Mouse (Mus musculus): ENCODE data around the gene Maml1. TPM values are rescaled to one million over a fixed set of nuclear protein-coding genes. Genes with fewer than 3 reads are reported as not detected.

Maml1 gene
- total RNA-seq, 1 experiment from 2014 or later, result 9.0 TPM

DNA sequence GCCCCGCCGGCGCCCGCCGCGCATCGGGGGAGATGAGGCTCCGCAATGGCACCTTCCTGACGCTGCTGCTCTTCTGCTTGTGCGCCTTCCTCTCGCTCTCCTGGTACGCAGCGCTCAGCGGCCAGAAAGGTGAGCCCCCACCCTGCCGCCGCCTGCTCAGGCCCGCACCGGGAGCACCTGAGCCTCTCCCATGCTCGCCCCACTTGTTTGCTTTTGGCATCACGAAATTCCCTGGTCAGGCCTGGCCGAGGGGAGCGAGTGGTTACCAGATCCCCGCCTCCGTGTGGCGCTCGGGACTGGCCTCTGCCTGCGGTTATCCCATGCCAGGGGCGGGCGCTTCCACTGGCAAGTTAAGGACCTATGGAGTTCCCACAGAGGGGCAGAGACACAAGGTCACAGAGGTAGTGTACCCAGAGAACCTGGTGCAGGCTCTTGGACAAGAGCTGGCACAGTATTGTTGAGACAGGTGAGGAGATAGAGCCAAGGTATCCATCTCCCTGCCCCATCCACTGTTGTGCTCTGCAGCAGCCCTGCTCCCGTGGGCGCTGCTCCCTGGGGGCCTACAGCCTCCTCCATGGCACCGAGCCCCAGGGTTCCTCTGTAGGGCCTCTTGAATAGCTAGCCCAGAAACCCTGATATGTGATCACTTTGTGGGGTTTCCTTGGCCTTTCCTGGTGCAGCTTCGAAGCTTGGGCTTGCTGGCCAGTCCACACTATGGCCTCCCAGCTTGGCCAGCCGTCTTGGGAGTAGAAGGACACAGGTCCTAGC is 66.3 kb downstream of the Maml1 start:
- ATAC-seq (replicated peaks; ENCODE audit: low read depth, poor library complexity, severe bottlenecking), result no peak

DNA sequence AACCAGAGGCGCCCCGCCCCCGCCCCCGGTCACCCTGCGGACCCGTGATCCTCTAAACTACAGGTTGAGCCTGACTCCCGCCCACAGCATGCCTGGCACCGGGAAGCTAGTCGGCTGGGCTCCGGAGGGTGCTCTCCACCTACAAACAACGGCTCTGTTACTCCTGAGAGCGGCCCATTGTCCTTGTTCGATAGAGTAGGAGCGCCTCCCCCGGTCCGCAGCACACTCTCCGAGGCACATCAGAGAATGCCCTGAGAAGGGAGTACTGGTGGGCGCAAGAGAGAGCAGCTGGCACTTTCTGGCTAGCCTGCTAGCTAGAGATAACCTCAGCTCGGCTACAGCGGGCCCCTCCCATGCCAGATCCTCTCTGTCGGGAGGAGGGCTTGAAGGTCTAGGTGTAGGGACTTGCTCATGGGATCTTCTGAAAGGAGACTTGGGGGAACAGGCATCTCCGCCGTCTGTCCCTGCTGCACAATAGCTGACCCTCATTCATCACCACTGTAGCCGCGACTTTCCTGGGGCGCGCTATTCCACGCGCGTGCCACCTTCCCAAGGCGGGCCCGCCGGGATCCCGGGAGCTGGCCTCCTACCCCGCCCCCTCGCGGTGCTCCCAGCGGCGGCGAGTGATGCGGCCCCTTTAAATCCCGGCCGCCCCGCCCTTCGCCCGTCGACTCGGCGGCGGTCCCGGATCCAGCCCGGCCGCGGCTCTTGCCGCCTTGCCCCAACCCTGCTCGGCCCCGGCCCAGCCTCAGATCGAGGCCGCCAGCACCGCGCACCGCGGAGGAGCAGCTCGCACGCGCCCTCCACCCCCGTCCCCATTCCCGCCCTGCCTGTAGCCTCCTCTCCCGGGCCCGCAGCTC is 67.2 kb downstream of the Maml1 start:
- peak; percentile 86 for ATAC-seq (replicated peaks; ENCODE audit: low read depth, poor library complexity, severe bottlenecking)

DNA sequence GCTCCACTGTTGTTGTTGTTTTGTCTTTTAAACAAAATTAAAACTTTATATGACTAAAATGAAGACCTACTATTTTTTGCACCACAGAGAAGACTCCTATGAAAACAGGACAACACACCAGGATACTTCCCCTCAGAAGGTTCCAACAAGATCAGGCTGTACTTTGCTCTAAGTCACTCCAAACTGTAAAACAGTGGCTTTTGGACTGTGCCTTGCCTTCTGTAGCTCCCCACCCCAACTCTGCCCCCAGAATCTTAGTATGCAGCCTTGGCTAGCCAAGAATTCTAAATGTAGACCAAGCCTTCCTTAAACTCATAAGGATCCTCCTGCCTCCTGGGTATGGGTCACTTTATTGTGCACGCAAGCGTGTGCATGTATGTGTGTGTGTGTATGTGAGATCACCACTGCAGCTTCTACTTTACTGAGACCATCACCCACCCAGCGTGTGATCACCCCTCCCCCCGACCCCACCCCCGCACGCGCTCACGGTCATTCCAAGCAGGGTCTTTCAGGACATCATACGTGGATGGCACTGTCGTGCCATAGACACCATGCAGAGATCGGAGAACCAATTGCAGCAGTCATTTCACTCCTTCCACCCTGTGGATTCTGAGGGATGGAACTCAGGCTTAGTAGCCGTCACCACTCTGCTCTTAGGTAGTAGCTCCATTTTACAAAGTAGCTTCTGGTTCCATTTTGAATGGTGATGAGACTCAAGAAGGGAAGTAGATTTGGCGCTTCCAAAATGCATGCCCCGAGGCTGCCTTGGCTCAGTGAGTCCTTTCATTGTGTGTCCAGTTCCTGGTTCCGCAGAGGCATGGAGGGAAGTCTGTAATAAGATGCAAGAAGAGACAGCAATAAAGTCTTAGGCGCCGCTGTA is 68.1 kb downstream of the Maml1 start:
- no peak for ATAC-seq (replicated peaks; ENCODE audit: low read depth, poor library complexity, severe bottlenecking)

DNA sequence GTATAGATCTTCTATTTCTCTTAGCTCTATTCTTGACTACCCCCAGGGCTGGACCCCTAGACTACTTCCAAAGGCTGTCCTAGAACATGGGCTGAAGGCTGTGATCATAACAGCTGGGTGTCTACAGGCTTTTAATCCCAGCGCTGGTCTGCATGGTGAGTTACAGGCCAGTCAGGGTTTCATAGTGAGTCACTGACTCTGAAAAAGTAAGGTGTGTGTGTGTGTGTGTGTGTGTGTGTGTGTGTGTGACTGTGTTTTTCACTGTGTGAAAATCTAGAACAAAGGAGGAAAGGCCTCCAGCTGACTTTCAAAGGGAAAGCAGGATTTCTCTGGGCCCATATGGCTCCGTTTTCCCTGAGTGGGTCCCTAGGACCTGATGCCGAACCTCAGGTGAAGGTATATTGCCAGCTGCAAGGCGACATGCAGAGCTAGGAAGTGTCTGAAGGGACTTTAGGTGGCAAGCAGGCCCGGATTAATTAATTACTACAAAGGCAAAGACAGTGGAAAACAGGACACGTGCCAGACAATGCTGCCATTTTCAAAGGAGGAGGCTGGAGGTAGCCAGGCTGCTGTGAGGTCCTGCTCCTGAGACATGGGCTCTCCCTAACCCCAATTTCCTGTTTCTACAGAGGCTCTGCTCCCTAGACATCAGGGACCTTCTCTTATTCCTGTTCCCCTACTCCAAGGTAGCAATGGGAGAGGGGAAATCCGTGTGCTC is 69.4 kb downstream of the Maml1 start:
- no peak for ATAC-seq (replicated peaks; ENCODE audit: low read depth, poor library complexity, severe bottlenecking)

DNA sequence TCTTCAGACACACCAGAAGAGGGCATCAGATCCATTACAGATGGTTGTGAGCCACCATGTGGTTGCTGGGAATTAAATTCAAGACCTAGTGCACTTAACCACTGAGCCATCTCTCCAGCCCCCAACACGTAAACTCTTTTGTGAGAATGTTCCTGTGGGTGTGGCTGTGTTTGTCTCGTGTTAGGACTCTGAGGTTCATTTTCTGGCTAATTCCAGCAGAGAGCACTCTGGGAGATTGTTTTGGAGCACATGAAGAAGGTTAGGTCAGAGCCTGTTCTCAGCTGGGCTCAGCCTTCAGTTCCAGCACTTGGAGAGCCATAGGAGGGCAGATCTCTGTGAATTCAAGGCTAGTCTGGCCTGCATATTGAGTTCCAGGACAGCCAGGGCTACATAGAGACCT is 72.3 kb downstream of the Maml1 start:
- no peak for ATAC-seq (replicated peaks; ENCODE audit: low read depth, poor library complexity, severe bottlenecking)

DNA sequence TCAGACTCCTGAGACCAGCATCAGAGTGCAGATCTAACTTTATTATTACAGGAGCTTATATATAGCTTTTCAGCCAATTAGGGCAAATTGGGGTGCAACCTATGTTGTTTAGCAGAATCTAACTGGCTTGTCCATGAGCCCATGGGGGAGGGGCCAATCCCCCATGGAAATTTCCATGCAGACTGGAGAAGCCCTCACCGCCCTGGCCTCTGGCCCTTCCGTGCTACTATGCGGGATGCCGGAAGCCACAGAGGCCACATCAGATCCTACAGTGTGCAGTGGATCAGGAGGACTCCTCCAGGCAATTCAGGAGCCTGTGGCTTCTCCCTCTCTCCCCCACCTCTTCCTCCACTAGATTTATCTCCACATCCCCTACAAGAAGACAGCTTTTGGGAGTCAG is 74.3 kb downstream of the Maml1 start:
- ATAC-seq (replicated peaks; ENCODE audit: low read depth, poor library complexity, severe bottlenecking), result no peak

DNA sequence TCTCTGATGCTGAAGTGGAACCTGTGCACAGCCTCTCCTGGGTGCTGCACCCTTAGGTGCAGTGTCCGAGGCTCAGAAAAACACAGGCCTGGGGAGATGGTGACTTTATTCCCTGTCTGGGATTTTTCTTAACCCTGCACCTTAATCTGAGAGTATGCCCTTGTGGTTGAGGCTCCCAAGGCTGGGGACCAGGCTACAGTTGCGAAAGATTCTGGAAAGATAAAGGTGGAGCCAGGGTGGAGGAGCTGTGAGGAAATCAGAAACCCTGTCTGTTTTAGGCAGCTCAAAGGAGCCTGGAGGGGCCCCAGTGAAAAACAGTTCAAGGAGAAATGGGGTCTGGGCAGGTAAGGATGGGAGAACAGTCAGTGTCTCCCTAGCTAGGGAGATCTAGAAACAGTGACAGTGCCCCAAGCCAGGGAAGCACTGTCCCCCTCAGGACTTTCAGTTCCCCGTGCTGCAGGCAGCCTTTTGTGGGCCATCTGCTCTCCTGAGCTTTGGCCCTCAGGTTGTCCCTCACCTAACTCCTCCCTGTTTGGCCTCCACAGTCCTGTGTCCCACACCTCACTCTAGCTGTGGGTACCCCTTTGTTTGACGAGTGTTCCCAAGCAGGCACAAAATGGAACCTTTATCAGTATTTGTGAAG is 75.3 kb downstream of the Maml1 start:
- no peak for ATAC-seq (replicated peaks; ENCODE audit: low read depth, poor library complexity, severe bottlenecking)

DNA sequence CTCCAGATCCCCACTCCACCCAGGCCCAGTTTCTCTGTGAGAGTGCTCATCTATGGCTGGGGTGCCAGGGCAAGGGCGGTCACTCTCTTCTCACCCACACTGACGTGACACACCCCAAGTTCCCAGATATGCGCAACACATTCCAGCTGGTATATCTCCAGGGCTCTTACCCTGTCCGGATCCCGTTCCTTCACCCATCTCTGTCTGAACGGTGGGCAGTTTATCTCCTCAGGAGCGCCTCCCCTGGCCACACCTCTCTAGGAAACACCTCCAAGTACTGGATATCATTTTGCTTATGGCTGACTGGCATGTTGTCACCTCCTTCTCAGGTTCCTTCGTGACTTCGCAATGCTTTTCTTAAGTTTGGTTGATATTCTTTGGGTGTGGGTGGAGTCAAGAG is 76.5 kb downstream of the Maml1 start:
- ATAC-seq (replicated peaks; ENCODE audit: low read depth, poor library complexity, severe bottlenecking), result no peak

DNA sequence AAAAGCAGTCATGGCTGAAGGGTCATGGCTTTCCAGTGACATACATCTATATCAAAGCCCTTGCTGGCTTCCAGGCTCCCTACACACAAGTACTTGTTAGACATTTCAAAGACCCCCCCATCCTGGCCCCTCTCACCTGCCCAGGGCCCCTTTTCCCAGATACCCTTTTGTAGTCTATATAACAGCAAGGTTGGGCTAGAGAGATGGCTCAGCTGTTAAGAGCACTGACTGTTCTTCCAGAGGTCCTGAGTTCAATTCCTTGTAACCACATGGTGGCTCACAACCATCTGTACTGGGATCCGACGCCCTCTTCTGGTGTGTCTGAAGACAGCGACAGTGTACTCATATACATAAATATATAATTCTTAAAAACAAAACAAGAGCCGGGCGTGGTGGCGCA is 77.5 kb downstream of the Maml1 start:
- no peak for ATAC-seq (replicated peaks; ENCODE audit: low read depth, poor library complexity, severe bottlenecking)

DNA sequence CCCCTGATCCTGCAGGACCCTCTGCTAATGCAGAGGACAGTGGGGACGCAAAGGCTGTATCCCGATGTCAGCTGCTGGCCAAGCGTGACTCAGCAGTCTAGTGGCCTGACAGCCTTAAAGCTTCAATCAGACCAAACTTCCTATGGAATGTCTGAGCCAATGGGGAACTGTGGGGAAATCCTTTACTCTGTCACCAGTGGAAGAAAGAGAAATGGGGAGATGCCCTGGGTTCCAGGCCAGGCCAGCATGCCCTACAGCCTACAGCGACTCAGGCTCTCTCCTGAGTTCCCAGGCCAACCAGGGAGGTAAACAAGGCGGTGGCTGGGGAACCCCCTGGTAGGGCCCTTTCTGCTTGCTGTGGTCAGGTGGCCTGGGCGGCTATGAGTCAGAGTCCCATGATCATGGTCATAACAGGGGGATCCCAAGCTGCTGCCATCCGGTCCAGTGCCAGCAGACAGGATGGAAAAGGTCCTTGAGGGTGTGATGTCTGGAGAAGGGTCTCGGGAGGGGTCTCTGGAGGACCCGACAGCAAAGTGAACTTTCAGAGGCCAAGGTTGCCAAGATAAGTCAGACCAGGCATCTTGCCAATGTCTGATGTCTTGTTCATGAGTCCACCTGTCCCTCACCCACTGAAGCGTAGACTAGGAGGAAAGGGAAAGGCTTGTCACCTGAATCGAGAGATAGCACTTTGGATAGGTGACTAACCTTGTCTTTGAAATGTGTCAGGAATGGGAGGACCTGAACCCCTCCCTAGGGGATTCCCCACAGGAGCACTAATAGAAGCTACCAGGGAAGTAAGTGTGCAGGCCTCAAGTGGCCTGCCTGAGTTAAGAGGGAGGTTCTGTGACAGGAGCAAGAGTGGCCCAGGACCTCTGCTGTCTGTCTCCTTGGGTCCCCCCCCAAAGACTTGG is 79.0 kb downstream of the Maml1 start:
- ATAC-seq (replicated peaks; ENCODE audit: low read depth, poor library complexity, severe bottlenecking), result no peak

DNA sequence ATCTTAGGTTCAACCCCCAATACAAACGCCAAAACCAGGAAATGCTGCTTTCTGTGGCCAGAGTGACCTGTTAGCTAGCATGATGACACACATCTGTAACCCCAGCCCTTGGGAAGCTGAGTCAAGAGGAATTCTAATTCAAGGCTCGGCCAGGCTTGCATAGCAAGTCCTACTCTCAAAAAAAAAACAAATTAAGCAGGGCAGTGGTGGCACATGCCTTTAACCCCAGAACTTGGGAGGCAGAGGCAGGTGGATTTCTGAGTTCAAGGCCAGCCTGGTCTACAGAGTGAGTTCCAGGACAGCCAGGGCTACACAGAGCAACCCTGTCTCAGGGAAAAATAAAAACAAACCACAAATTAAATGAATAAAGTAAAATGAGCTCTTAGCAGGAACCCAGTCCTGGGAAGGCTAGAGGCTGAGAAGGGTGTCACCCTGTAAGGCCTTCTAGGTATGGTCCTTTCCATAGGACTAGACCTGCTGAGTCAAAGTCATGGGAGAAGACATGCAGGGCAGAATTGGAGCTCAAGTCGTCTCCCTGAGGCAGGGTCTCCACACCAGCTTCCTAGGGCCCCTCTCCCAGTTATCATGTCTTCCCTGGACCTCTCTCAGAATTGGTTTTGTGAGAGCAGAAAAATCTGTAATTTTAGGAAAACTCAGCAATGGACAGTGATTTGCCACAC is 79.9 kb downstream of the Maml1 start:
- no peak for ATAC-seq (replicated peaks; ENCODE audit: low read depth, poor library complexity, severe bottlenecking)

DNA sequence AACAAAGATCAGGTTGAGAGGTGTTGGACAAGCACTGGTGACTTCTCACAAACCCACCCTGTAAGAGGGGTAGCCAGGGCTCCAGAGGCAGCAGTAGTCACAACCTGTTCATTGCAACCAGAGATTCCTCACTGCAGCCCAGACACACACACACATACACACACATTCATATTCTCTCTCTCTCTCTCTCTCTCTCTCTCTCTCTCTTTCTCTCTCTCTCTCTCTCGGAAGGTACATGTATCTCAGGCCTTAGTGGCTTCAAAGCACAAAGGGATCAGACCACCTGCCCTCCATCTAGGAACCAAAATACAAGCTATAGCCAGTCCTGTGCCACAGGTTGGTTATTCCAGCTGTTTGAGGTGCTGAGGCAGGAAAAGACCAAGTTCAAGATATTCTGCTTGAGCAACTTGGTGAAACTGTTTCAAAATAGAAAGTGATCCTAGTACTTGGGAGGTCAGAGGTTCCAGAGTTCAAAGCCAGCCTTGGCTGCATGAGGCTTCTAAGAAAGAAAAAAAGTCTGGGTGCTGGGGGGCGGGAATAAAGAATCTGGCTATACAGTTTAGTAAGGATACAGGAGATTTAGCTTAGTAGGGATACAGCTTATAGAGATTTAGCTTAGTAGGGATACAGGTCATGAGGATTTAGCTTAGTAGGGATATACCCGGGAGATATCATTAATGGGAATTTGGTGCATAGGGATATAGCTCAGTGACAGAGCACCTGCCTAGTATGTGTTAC is 80.6 kb downstream of the Maml1 start:
- ATAC-seq (replicated peaks; ENCODE audit: low read depth, poor library complexity, severe bottlenecking), result no peak

DNA sequence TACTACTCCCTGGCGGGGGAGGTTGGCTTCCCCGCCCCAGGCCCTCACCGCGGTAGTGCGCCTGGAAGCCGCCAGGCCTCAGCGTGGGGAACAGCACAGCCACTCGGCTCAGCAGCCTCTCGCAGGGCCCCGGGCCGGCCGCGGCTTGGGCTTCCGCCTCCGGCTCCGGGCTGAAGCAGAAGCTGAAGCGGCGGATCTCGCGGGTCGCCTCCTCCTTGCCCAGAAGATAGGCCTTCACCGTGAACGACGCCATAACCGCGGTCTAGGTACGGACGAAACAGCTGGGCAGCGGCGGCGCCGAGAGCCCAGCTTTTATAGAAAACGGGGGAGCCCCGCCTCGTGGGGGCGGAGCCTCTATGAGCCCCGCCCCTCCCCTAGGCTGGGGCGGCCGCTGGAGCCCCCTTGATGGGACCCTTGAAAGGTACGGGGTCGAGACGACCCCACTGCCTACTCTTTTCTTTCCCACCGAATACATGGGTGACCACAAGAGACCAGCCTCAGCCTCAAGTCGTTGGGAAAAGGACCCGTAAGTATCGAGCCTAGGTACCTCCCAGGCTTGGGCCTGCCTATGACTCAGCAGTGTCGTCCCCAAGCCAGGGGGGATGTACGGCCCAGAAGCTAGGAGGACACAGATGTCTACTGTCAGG is 81.5 kb downstream of the Maml1 start, which contains the start of the genes Sqstm1 and Mgat4b:
Gene Sqstm1, minus strand, starts transcription at position 323 of the 647 bp plus-strand sequence.
Gene Mgat4b, plus strand, starts transcription at position 386 of the 647 bp plus-strand sequence.
- peak; percentile 51 for ATAC-seq (replicated peaks; ENCODE audit: low read depth, poor library complexity, severe bottlenecking)

DNA sequence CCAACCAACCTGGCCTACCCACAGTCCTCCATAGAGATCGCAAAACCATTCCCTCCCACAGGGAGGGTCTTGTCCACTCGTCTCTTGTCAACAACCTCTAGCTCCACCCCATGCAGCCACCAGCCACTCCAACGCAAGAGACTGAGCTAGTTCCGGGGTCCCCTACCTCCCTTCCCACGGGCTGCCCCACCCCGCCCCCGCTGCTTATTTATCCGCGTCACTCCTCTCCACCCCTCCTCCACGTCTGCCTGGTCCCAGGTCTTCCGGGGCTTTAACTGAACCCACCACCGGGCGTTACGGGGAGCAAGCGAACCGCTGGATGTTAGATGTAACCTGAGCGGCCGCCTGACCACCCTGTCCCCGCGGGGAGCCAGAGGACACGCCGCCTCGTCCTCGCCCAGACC is 82.0 kb downstream of the Maml1 start:
- peak; percentile 88 for ATAC-seq (replicated peaks; ENCODE audit: low read depth, poor library complexity, severe bottlenecking)

DNA sequence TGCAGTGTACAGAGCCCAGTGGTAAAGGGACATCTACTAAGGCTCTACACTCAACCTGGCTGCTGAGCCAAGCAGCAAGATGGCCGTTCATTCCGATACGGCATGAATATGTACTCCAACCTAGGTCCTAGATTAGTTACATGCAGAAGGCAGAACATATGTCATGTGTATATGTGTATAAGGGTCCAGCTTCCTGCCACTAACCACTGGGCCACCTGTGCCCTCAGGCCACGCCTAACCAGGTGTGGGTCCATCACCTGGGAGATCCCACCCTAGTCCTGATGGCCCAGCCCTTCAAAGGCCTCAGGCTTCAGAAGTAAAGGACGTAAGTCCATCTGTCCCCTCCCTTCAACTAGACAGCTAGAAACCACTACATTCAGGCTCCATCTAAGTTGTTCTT is 84.1 kb downstream of the Maml1 start:
- ATAC-seq (replicated peaks; ENCODE audit: low read depth, poor library complexity, severe bottlenecking), result no peak

DNA sequence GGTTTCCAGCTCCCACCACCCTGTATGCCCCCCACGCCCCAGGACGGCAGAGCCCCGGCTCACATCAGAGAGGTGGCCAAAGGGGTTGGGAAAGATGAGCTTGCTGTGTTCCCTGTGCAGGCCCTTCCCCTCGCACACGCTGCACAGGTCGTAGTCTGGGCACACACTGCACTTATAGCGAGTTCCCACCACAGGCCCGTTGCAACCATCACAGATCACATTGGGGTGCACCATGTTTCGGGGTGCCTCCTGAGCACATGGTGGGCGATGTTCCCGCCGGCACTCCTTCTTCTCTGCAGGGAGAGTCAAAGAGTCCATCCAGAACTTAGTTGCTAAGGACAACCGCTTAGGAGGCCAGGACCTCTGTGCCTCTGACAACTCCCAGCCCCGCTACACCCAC is 84.8 kb downstream of the Maml1 start:
- no peak for ATAC-seq (replicated peaks; ENCODE audit: low read depth, poor library complexity, severe bottlenecking)

DNA sequence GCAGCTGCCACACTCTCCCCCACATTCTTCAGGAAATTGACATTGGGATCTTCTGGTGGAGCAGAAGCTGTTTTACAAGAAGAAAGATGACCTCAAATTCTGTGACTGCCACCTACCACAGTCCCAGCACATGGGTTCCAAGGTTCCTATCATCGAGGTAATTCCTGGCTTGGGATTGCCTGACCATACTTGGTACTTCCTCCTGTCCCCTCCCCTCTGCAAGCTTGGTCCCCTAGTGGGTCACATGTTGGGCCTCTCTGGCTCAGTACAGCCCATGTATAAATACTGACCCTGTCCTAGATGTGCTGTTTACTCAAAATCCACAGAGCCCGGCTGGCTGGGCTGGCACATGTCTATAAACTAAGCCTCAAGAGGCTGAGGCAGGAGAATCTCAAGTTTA is 86.1 kb downstream of the Maml1 start:
- ATAC-seq (replicated peaks; ENCODE audit: low read depth, poor library complexity, severe bottlenecking), result no peak
